Mouse (Mus musculus): ENCODE data around the gene Actn3. TPM values are rescaled to one million over a fixed set of nuclear protein-coding genes. Genes with fewer than 3 reads are reported as not detected.
A peak's percentile ranks its signal among the peaks of the same experiment; 100 is the strongest.

Gene Actn3
- 1.2 and 1.7 TPM in 2 replicates for polyA plus RNA-seq (2015; fragmentation: Nextera tagmentation; extraction: Ambion mirVana)

DNA sequence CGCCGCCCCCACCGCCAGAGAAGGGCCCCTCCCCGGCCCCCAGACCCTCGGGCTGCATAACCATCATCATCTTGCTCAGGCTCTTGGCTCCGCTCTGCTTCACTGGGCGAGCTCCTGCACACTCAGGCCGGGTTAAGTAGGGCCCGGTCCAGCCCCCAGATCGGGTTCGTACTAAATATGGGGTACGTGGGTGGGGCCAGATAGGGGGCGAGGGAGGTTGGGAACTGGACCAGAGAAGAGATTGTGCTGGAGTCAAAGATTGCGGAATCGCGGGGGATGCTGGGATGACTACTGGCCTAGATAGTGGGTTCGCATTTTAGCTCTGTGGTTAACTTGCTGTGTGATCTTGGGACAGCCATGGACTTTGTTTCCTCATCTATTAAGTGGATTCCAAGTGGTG is at the start of gene Actn3:
TSS of gene Actn3 (minus strand) at position 125 of the 400 bp plus-strand sequence.
- Histone ChIP-seq H3K9me3 (no peaks in the 10 kb centered on the region), H3K4me3 (replicated peaks) (peak within 1 kb of the TSS; percentile 99), H3K36me3 (no peaks in the 10 kb centered on the region), H3K27me3 (replicated peaks) (no peaks in the 10 kb centered on the region; the same call in 1 of the 2 replicates), H3K4me2 (replicated peaks) (peak within 1 kb of the TSS; percentile 97), H3K27ac (peak within 1 kb of the TSS; percentile 44), H3K4me1 (replicated peaks) (peaks cover 7% of the 10 kb centered on the region), H3K9ac (peak within 1 kb of the TSS; percentile 93)
- WGBS = 3% methylated on average over 17 of the region's 17 CpGs
- peak; percentile 29 for ATAC-seq

DNA sequence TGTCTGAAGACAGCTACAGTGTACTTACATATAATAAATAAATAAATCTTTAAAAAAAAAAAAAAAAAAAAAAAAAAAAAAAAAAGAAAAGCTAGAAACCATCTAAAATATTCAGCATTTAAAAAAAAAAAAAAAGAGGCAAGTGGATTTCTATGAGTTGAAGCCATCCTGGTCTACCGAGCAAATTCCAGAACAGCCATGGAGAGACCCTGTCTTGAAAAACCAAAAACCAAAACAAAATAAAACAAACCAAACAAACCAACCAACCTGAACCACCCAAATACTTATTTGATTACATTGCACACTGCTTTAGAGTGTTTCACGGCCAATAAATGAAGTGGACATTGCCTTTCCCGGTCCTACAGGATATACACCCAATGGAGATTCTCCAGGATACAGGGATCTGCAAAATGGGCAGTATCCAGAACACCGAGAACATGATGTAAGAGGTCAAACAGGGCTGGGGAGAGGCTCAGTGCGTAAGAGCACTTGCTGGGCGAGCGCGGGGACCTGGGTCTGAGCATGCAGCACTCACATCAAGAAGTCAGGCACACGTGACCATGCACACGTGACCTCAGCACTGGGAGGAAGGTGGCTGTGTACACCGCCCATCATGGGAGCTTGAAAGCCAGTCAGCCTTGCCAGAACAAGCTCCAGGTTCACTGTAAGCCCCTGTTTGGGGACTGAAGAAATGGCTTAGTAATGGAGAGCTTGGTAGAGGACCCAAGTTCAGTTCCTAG is 47.6 kb upstream of the Actn3 start:
- Histone ChIP-seq H3K9me3 (no peaks in the 10 kb centered on the region), H3K4me2 (replicated peaks) (no peak overlapping the region), H3K27me3 (replicated peaks) (no peaks in the 10 kb centered on the region), H3K36me3 (peaks cover 34% of the 10 kb centered on the region), H3K27ac (no peak overlapping the region), H3K4me3 (replicated peaks) (no peak overlapping the region), H3K9ac (no peak overlapping the region), H3K4me1 (replicated peaks) (peaks cover 13% of the 10 kb centered on the region)
- WGBS = 93% methylated on average over 11 of the region's 11 CpGs
- no peak for ATAC-seq

DNA sequence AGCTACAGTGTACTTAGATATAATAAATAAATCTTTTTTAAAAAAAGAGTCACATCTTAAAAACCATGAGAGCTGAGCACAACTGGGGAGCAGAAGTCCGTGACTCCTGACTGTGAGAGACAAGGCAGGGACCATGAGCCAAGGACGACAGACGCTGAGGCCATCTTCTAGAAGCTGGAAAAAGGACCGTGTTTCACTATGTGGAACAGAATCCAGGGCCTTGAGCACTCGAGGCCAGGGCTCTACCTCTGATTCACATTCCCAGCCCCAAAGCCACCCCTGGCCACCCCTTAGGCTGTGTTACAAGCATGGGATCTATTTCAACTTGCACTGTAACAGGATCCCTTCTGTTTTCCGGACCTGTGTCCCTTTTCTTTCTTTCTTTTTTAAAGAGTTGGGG is 41.9 kb upstream of the Actn3 start:
- ATAC-seq = no peak
- WGBS = 91% methylated on average over 6 of the region's 6 CpGs
- no peaks in the 10 kb centered on the region for H3K9me3 ChIP-seq
- no peak overlapping the region for H3K4me2 ChIP-seq (replicated peaks)
- no peak overlapping the region for H3K4me3 ChIP-seq (replicated peaks)
- no peak overlapping the region for H3K27ac ChIP-seq
- peaks cover 69% of the 10 kb centered on the region for H3K36me3 ChIP-seq
- no peaks in the 10 kb centered on the region for H3K27me3 ChIP-seq (replicated peaks)
- no peaks in the 10 kb centered on the region for H3K4me1 ChIP-seq (replicated peaks)
- H3K9ac ChIP-seq = no peak overlapping the region

DNA sequence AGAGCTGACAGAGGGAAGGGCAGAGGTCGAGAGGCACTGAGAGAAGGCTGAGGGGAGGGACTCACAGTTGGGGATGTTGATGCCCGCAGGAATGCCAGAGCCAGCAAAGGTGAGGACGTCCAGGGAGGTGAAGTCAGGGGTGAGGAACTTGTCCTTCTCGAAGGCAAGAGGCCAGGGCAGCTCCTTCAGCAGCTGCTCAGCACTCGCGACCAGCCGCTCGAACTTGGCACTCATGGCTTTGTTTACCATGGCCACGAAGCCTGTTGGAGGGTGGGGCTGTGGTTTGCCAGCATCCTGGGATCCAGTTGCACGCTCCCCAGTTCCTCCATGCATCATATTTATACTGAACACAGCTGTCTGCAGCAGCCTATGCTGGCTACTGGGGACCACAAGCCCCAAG is 39.1 kb upstream of the Actn3 start:
- peaks cover 68% of the 10 kb centered on the region for H3K36me3 ChIP-seq

GRCm38 (mm10) chr19:4915924-4916603 is 38.4 kb upstream of the Actn3 start:
- Histone ChIP-seq H3K4me3 (replicated peaks) (no peak overlapping the region), H3K4me2 (replicated peaks) (no peak overlapping the region), H3K27ac (no peak overlapping the region), H3K9ac (no peak overlapping the region), H3K9me3 (no peaks in the 10 kb centered on the region), H3K36me3 (peaks cover 64% of the 10 kb centered on the region), H3K27me3 (replicated peaks) (no peaks in the 10 kb centered on the region), H3K4me1 (replicated peaks) (no peaks in the 10 kb centered on the region)
- no peak for ATAC-seq
- 90% methylated on average over 15 of the region's 15 CpGs for WGBS

More for the DNA sequence above, 39.1 kb upstream of the Actn3 start:
- 74% methylated on average over 10 of the region's 10 CpGs for WGBS
- Histone ChIP-seq H3K4me3 (replicated peaks) (no peak overlapping the region), H3K4me2 (replicated peaks) (no peak overlapping the region), H3K4me1 (replicated peaks) (no peaks in the 10 kb centered on the region), H3K9me3 (no peaks in the 10 kb centered on the region), H3K9ac (no peak overlapping the region), H3K27ac (no peak overlapping the region), H3K27me3 (replicated peaks) (no peaks in the 10 kb centered on the region)
- ATAC-seq = no peak

DNA sequence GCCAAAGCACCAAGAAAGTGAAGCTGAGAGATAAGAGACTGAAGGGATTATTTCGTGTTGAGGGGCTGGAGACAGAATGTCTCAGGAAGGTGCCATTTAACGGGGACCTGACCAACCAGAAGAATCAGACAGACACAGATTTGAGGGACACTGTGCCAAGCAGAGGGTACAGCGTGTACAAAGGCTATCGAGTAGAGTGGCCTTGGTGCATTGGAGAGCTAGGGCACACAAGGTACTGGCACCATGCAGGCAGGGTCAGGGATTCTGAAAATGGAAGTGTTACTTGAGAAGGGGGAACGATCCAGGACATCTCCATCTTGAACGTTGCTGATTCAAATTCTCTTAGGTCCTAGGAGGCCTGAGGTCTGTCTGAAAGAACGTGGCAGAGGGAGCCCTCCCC is 31.7 kb upstream of the Actn3 start:
- 0 out of 2 replicates have a peak, but pooled peaks cover 3% of the 10 kb centered on the region for H3K4me1 ChIP-seq (replicated peaks)
- WGBS = 92% methylated on average over 7 of the region's 7 CpGs

GRCm38 (mm10) chr19:4908107-4908506 is 30.4 kb upstream of the Actn3 start:
- Histone ChIP-seq H3K4me1 (replicated peaks) (0 out of 2 replicates have a peak, but pooled peaks cover 3% of the 10 kb centered on the region), H3K4me2 (replicated peaks) (no peak overlapping the region), H3K36me3 (peaks cover 29% of the 10 kb centered on the region), H3K9ac (no peak overlapping the region), H3K9me3 (no peaks in the 10 kb centered on the region), H3K27me3 (replicated peaks) (no peaks in the 10 kb centered on the region), H3K4me3 (replicated peaks) (no peak overlapping the region), H3K27ac (no peak overlapping the region)
- no peak for ATAC-seq
- 84% methylated on average over 4 of the region's 4 CpGs for WGBS

More for the DNA sequence above, 31.7 kb upstream of the Actn3 start:
- Histone ChIP-seq H3K36me3 (peaks cover 39% of the 10 kb centered on the region), H3K27me3 (replicated peaks) (no peaks in the 10 kb centered on the region), H3K9me3 (no peaks in the 10 kb centered on the region), H3K9ac (no peak overlapping the region), H3K27ac (no peak overlapping the region), H3K4me3 (replicated peaks) (no peak overlapping the region), H3K4me2 (replicated peaks) (no peak overlapping the region)
- ATAC-seq = no peak

GRCm38 (mm10) chr19:4905979-4906794 is 28.5 kb upstream of the Actn3 start, which contains the start of gene Bbs1:
Gene Bbs1 (minus strand): TSS chr19:4906628.
- peak; percentile 68 for ATAC-seq
- 8% methylated on average over 31 of the region's 31 CpGs for WGBS
- Histone ChIP-seq H3K9ac (peak within 1 kb of the TSS; percentile 62), H3K4me2 (replicated peaks) (peak within 1 kb of the TSS; percentile 77), H3K9me3 (no peaks in the 10 kb centered on the region), H3K27ac (no peak within 1 kb of the TSS), H3K36me3 (peaks cover 25% of the 10 kb centered on the region), H3K27me3 (replicated peaks) (no peaks in the 10 kb centered on the region), H3K4me3 (replicated peaks) (peak within 1 kb of the TSS; percentile 62), H3K4me1 (replicated peaks) (0 out of 2 replicates have a peak, but pooled peaks cover 3% of the 10 kb centered on the region)

DNA sequence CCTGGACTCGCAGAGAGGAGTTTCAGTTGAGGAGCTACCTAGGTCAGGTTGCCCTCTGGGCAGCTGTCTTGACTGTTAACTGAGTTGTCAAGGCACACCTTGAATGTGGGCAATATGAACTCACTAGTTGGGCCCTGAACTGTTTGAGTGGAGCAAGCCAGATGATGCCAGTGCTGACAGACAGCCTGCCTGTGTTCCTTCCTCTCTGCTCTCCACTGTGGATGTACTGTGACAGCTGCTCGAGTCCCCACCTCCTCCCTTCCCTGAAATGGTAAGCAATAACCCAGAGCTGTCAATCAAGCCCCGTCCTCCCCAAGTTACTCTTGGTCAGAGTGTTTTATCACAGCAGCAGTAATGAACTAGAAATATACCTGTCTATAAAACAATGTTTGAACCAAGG is 22.2 kb upstream of the Actn3 start:
- Histone ChIP-seq H3K9me3 (no peaks in the 10 kb centered on the region), H3K4me2 (replicated peaks) (no peak overlapping the region), H3K27me3 (replicated peaks) (no peaks in the 10 kb centered on the region), H3K36me3 (no peaks in the 10 kb centered on the region), H3K27ac (no peak overlapping the region), H3K4me3 (replicated peaks) (no peak overlapping the region), H3K9ac (no peak overlapping the region), H3K4me1 (replicated peaks) (no peaks in the 10 kb centered on the region)
- WGBS = 71% methylated on average over 3 of the region's 3 CpGs
- no peak for ATAC-seq

GRCm38 (mm10) chr19:4898972-4899371 is 21.3 kb upstream of the Actn3 start:
- Histone ChIP-seq H3K4me2 (replicated peaks) (no peak overlapping the region), H3K36me3 (no peaks in the 10 kb centered on the region), H3K4me3 (replicated peaks) (no peak overlapping the region), H3K27ac (no peak overlapping the region), H3K9me3 (no peaks in the 10 kb centered on the region), H3K9ac (no peak overlapping the region), H3K4me1 (replicated peaks) (no peaks in the 10 kb centered on the region), H3K27me3 (replicated peaks) (no peaks in the 10 kb centered on the region)
- no peak for ATAC-seq
- WGBS = 75% methylated on average over 9 of the region's 9 CpGs

GRCm38 (mm10) chr19:4896780-4897520 is 19.2 kb upstream of the Actn3 start:
- H3K9ac ChIP-seq = no peak overlapping the region
- H3K9me3 ChIP-seq = no peaks in the 10 kb centered on the region
- no peaks in the 10 kb centered on the region for H3K36me3 ChIP-seq
- H3K27me3 ChIP-seq (replicated peaks) = no peaks in the 10 kb centered on the region
- H3K4me2 ChIP-seq (replicated peaks) = no peak overlapping the region
- 53% methylated on average over 21 of the region's 21 CpGs for WGBS
- no peak for ATAC-seq
- no peak overlapping the region for H3K27ac ChIP-seq
- no peak overlapping the region for H3K4me3 ChIP-seq (replicated peaks)
- no peaks in the 10 kb centered on the region for H3K4me1 ChIP-seq (replicated peaks)

Data from intestine, embryonic 15.5 days (tissue).